In genomic region chr2:152608719-152609118, GRCm38 (mm10) we compare ENCODE assay signal across 1 mouse cellular context.
TF ChIP-seq lines count a peak whose summit lies in the region.

No protein-coding gene starts in this region.

TF ChIP-seq in MEL, 35 proteins besides CTCF, POLR2A, EP300 and RAD21:
- TF ChIP-seq ZC3H11A (IDR thresholded peaks at IDR 0.05; ENCODE audit: low read depth, low read length), result no peak
- no peak for TF ChIP-seq GATA1 (IDR thresholded peaks at IDR 0.05; ENCODE audit: low read depth, low read length)
- no peak for TF ChIP-seq CHD1 (IDR thresholded peaks at IDR 0.05; ENCODE audit: low read depth, low read length)
- TF ChIP-seq TBP (IDR thresholded peaks at IDR 0.05; ENCODE audit: low read depth, low read length), result no peak
- TF ChIP-seq HCFC1 (IDR thresholded peaks at IDR 0.05; ENCODE audit: low read depth, low read length), result no peak
- no peak for TF ChIP-seq MAZ (IDR thresholded peaks at IDR 0.05; ENCODE audit: low read depth, low read length)
- TF ChIP-seq MYC (IDR thresholded peaks at IDR 0.05; ENCODE audit: low read depth, low read length), result no peak
- TF ChIP-seq MEF2A (IDR thresholded peaks at IDR 0.05; ENCODE audit: extremely low read depth, insufficient replicate concordance, low read depth, low read length, poor library complexity, severe bottlenecking), result no peak
